Mouse (Mus musculus) G1E (cell line): Measurements from ENCODE around the gene Srebf2.

ENCODE experiments used
- CTCF ChIP-seq: IDR thresholded peaks from 2 replicates; pipeline ENCODE4 v1.5.1; 2012; ENCODE audit warnings: low read depth, low read length, inconsistent platforms, mixed read lengths
- POLR2AphosphoS5 ChIP-seq: IDR thresholded peaks from 2 replicates; pipeline ENCODE4 v1.6.1; 2012; ENCODE audit warnings: low read depth, low read length, inconsistent platforms; ENCODE audit not compliant: insufficient replicate concordance

DNA sequence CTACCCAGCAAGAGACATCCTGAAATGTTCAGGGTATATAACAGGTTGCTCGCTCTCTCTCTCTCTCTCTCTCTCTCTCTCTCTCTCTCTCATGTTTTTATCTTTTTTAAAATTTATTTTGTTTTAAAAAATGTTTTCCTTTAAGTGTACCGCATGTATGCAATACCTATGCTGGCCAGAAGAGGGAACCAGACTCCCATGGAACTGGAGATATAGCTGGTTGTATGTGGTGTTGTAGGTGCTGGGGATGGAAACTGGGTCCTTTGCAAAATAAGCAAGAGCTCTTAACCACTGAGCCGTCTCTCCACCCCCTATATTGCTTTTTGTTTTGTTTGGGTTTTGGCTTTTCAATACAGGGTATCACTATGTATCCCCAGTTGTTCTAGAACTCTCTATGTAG, 104.6 kb downstream of the Srebf2 start:
- TF ChIP-seq CTCF (peak; percentile 16; the same call in 1 of the 2 replicates), POLR2AphosphoS5 (no peak)
